Mouse (Mus musculus): ENCODE data around the gene Bpgm.

Gene Bpgm

GRCm38 (mm10) chr6:34529992-34530391, 54.0 kb downstream of the Bpgm start:
- DNase-seq (ENCODE audit: low read depth), result no peak

- no peak for DNase-seq (ENCODE audit: low read depth)
Observed at GRCm38 (mm10) chr6:34533055-34533454, 57.0 kb downstream of the Bpgm start.

GRCm38 (mm10) chr6:34533896-34534295, 57.9 kb downstream of the Bpgm start:
- DNase-seq (ENCODE audit: low read depth), result no peak

- DNase-seq (ENCODE audit: low read depth), result no peak
Observed at GRCm38 (mm10) chr6:34542866-34543265, 66.9 kb downstream of the Bpgm start.

- DNase-seq (ENCODE audit: low read depth), result no peak
Observed at GRCm38 (mm10) chr6:34543303-34544206, 67.5 kb downstream of the Bpgm start.

- DNase-seq (ENCODE audit: low read depth), result no peak
Observed at GRCm38 (mm10) chr6:34544207-34544602, 68.2 kb downstream of the Bpgm start.

GRCm38 (mm10) chr6:34545286-34545685, 69.3 kb downstream of the Bpgm start:
- no peak for DNase-seq (ENCODE audit: low read depth)

- DNase-seq (ENCODE audit: low read depth), result no peak
Observed at GRCm38 (mm10) chr6:34548406-34548990, 72.5 kb downstream of the Bpgm start.

- no peak for DNase-seq (ENCODE audit: low read depth)
Observed at GRCm38 (mm10) chr6:34549017-34549416, 73.0 kb downstream of the Bpgm start.

- no peak for DNase-seq (ENCODE audit: low read depth)
Observed at GRCm38 (mm10) chr6:34552489-34553157, 76.6 kb downstream of the Bpgm start.

- DNase-seq (ENCODE audit: low read depth), result no peak
Observed at GRCm38 (mm10) chr6:34554291-34554997, 78.4 kb downstream of the Bpgm start.

Measured in c-Kit-positive CD71-positive TER-119-negative erythroid progenitor cells, embryonic 14.5 days (primary cell).